Mouse (Mus musculus) E14TG2a.4 (cell line): ENCODE measurements at regions not wholly inside any gene's neighbourhood (a gene's known extent, or its start where the extent isn't known, plus 50 kb on each side); places are given as distances from the start of the nearest gene placed in this dataset.

ENCODE experiments used
- H3K27me3 ChIP-seq: 2 replicates; pipeline ENCODE4 v1.6.1; 2014; ENCODE audit warnings: low read length, control low read depth; ENCODE audit not compliant: insufficient read depth
- H3K36me3 ChIP-seq: 2 replicates; pipeline ENCODE4 v1.6.1; 2014; ENCODE audit warnings: low read length, control low read depth; ENCODE audit not compliant: insufficient read depth
- H3K4me1 ChIP-seq: replicated peaks from 2 replicates; pipeline ENCODE4 v1.6.1; 2014; ENCODE audit warnings: low read depth, low read length, control low read depth
- H3K4me3 ChIP-seq: replicated peaks from 2 replicates; pipeline ENCODE4 v1.5.1; 2014; ENCODE audit warnings: mild to moderate bottlenecking, low read length
- H3K9me3 ChIP-seq: 2 replicates; pipeline ENCODE4 v1.6.1; 2014; ENCODE audit warnings: low read length, control low read depth
- CTCF ChIP-seq: conservative IDR thresholded peaks from 2 replicates; pipeline ENCODE4 v1.5.1; 2014; ENCODE audit warnings: low read length
- NANOG ChIP-seq: IDR thresholded peaks from 2 replicates; pipeline ENCODE4 v1.6.1; 2014; ENCODE audit warnings: borderline replicate concordance, low read length, mixed read lengths
- POU5F1 ChIP-seq: IDR thresholded peaks from 2 replicates; pipeline ENCODE4 v1.6.1; 2014; ENCODE audit warnings: low read length, borderline replicate concordance

DNA sequence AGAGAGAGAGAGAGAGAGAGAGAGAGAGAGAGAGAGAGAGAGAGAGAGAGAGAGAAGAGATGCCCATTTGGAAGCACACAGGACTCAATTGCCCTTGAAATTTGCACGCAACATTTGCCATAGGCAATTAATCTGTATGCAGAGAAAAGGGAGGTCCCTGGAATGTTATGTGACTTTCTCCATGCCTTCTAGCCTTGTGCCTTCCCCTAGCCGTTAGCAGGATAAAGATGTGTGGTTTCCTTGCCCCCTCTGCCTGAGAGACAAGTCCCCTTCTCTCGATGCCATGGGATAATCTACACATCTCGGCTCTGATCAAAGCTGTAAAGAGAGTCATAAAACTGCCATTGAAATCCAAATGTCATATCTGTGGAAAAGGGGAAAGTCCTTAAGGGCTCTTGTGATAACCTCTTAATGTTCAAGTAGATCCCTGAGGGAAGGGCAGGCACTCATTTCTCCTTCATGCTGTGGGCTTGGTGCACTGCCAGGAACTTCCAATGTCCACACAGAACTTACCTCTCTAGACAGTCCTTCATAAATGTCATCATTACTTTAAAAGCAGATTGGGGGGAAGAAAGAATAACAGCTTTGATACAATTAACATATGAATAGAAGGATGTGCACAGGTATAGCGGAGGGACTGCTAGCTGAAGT, 106.9 kb upstream of the Gm10295 start:
- Histone ChIP-seq H3K36me3 (no peaks in the 10 kb centered on the region), H3K4me1 (peaks cover 22% of the 10 kb centered on the region), H3K9me3 (peaks cover 16% of the 10 kb centered on the region), H3K4me3 (no peak overlapping the region), H3K27me3 (no peaks in the 10 kb centered on the region)
- TF ChIP-seq CTCF (no peak), POU5F1 (no peak), NANOG (no peak)

DNA sequence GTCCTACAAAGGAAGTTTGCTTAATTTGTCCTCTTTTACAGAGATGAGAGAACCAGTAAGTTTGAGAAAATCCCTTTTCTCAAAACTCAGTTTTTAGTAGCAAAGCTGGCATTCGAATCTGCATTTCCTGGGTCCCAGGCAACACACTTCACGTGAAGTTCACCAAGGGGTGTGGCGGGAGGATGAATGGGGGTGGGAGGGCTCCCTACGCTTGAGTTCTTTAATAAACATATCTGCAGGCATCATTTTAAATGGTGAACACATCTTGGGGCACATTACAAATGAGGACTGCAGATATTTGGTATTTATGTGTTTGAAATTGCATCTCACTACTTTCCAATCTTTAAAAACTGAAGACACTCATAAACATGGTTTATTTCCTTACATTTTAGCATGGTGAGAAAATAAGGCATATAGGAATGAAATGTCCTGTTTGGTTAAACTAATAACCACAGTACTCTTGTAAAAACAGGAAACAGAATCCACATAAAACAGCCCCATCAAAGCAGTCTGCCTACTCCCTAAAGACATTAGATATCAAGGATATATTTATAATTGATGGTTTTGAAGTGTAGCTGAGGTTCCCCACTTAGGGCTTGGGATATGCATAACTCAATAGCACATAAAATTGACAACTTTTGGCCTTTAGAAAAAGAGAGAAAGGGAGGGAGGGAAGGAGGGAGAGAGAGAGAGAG, 106.3 kb upstream of the Gm10295 start:
- no peak for TF ChIP-seq POU5F1
- TF ChIP-seq CTCF: no peak
- TF ChIP-seq NANOG: no peak
- H3K36me3 ChIP-seq: no peaks in the 10 kb centered on the region
- H3K27me3 ChIP-seq: no peaks in the 10 kb centered on the region
- H3K9me3 ChIP-seq: peaks cover 16% of the 10 kb centered on the region
- no peak overlapping the region for H3K4me3 ChIP-seq
- H3K4me1 ChIP-seq: peaks cover 22% of the 10 kb centered on the region

DNA sequence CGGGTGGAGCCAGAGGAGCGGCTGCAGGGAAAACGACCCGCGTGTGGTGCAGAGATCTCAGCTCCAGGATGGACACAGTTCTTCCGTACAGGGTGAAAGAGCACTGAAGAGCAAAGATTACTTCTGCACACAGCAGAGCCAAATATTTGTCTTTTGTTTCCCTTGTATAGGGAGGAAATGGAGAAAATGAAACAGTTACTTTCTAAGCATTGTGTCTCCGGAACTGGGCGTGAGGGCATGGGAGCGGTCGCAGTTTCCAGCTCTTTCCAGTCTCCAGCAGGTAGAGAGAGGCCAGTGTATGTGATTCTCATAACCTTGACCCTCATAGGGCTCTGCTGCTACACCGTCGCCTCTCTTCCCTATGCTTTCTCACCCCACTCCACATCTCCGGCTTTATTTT, 105.1 kb upstream of the Gm10295 start:
- Histone ChIP-seq H3K4me3 (no peak overlapping the region), H3K36me3 (no peaks in the 10 kb centered on the region), H3K9me3 (peaks cover 16% of the 10 kb centered on the region), H3K4me1 (peaks cover 22% of the 10 kb centered on the region), H3K27me3 (no peaks in the 10 kb centered on the region)
- TF ChIP-seq POU5F1: no peak
- no peak for TF ChIP-seq CTCF
- TF ChIP-seq NANOG: no peak; the same call in 1 of the 2 replicates

DNA sequence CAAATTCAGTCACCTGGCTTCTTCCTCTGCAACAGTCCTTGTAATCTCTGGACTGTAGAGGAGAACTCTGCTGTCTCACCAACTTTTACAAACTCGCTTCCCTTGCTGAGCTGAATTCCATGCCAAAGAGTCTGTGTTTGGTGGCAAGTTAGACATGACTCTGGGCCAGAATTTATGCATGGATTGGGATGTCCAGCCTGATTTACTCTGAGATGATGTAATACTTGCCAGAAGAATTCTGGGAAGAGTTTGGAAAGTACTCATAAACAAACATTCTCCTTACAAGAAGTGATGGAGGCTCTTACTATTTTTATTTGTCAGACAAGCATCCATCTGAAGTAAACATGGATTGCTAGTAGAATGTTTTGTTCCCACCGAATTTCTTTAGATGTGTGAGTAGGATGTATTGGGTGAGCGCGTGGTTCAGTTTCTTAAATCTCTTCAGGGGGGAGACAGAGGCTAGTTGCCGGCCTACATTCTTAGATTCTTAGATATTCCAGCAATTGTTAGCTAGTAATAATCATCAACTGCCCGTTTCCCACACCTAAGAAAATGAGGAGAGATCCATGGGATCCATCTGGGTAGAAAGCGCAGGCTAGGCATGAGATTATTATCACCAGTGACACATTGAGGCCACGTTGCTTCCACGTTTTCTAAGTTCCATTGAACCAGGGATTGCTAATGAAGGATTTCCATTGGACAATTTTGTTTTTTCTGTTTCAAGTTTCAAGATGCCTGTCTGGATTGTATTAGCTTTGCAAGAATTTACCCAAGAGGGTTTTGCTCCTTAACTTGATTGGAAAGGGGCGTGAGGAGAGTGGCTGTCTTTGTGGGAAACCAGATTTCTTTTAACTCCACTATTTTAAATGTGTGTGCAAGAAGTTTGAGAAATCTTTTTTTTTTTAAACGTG, 89.3 kb upstream of the Gm10295 start:
- Histone ChIP-seq H3K27me3 (no peaks in the 10 kb centered on the region), H3K36me3 (no peaks in the 10 kb centered on the region), H3K9me3 (no peaks in the 10 kb centered on the region; the same call in 1 of the 2 replicates), H3K4me3 (no peak overlapping the region), H3K4me1 (no peaks in the 10 kb centered on the region)
- TF ChIP-seq POU5F1: no peak
- no peak for TF ChIP-seq NANOG
- no peak for TF ChIP-seq CTCF

DNA sequence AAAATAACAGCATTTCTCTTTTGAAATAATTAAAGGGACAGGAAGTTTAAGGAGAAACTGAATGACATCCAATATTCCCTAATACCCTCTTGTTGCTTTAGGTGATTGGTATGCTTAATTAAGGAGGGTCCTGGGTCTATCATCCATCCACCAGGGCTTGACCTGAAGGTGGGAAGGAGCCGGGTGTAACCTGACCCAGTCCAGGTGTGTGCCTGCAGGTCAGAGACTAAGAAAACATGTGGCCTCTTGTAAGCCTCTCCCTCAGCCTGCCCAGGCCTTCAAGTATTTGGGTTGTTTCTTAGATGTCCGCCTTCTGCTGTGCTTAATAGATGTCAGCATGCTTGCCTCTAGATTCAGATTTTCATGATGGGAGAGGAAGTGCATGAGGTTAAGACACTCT, 74.7 kb upstream of the Gm10295 start:
- TF ChIP-seq CTCF (no peak), POU5F1 (no peak), NANOG (no peak)
- Histone ChIP-seq H3K27me3 (no peaks in the 10 kb centered on the region), H3K4me1 (no peaks in the 10 kb centered on the region), H3K4me3 (no peak overlapping the region), H3K9me3 (no peaks in the 10 kb centered on the region), H3K36me3 (no peaks in the 10 kb centered on the region)

DNA sequence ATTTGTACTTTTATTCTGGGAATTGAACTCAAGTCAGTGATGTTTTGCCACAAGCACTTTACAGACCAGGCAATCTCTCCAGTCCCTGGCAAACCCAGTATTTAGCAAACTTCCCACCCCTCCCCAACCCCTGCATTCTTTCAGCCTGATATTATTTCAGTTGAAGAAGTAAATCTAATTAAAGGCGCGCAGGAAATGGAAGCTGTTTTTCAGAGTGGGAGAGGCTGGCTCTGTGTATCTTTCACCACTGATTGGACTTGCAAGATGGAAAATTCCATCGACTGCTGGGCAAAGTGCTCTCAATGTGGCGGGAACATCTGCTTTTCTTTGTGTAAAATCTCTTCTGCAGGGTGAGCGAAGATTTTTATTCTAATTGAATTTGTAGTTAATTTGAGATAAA, 68.0 kb upstream of the Gm10295 start:
- Histone ChIP-seq H3K4me3 (no peak overlapping the region), H3K4me1 (no peaks in the 10 kb centered on the region), H3K36me3 (no peaks in the 10 kb centered on the region), H3K9me3 (no peaks in the 10 kb centered on the region), H3K27me3 (no peaks in the 10 kb centered on the region)
- TF ChIP-seq NANOG (no peak), POU5F1 (no peak), CTCF (no peak)

DNA sequence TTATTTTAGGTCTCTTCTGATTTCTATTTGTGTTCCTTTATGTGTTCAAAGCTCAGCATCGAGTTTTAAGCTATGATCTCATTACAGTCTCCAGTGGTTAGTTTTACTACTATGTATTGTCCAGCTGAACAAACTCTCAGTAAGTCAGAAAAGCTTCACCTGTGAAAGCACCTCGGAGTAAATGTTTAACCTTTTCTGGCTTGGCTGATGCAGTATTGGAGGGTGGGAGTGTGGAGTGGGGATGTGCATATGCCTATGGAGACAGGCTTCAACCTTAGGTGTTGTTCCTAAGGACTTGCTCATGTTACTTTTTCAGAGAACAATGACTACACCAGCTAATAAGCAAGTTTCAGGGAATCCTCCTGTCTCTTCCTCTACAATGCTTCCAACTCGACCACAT, 67.6 kb upstream of the Gm10295 start:
- Histone ChIP-seq H3K4me3 (no peak overlapping the region), H3K27me3 (no peaks in the 10 kb centered on the region), H3K9me3 (no peaks in the 10 kb centered on the region), H3K4me1 (no peaks in the 10 kb centered on the region), H3K36me3 (no peaks in the 10 kb centered on the region)
- no peak for TF ChIP-seq POU5F1
- no peak for TF ChIP-seq CTCF
- TF ChIP-seq NANOG: no peak

DNA sequence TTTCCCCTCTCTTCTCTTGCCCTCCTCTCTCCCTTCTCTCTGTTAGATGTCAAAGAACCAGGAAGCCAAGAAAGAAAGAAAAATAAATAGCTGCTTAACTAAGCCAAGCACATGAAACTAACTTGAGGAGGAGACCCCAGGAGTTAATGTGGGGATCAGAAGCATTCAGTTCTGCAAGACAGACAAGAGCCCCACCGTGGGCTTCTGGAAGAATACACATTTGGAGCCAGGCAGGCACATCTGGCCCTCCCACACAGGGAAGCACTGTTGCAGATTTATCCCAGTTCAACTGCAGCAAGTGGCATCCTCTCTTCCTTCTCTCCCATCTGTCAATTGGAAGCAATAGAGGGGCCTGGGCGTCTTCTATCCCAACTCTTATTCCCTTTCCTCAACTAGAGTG, 63.5 kb upstream of the Gm10295 start:
- H3K27me3 ChIP-seq: peaks cover 4% of the 10 kb centered on the region; the same call in 1 of the 2 replicates
- no peaks in the 10 kb centered on the region for H3K36me3 ChIP-seq
- no peak for TF ChIP-seq POU5F1
- no peak for TF ChIP-seq NANOG
- TF ChIP-seq CTCF: no peak
- H3K4me3 ChIP-seq: no peak overlapping the region
- H3K9me3 ChIP-seq: no peaks in the 10 kb centered on the region
- 0 out of 2 replicates have a peak, but pooled peaks cover 4% of the 10 kb centered on the region for H3K4me1 ChIP-seq
